Mouse (Mus musculus) cerebellum, postnatal 10 days (tissue): ENCODE results near the gene Ppp6r3.

ENCODE experiments used
- DNase-seq, 2 experiments: peaks; one replicate each; pipeline ENCODE4 v3.0.0; 2021; ENCODE audit warnings: mixed read lengths in 2 of 2

Gene Ppp6r3

DNA sequence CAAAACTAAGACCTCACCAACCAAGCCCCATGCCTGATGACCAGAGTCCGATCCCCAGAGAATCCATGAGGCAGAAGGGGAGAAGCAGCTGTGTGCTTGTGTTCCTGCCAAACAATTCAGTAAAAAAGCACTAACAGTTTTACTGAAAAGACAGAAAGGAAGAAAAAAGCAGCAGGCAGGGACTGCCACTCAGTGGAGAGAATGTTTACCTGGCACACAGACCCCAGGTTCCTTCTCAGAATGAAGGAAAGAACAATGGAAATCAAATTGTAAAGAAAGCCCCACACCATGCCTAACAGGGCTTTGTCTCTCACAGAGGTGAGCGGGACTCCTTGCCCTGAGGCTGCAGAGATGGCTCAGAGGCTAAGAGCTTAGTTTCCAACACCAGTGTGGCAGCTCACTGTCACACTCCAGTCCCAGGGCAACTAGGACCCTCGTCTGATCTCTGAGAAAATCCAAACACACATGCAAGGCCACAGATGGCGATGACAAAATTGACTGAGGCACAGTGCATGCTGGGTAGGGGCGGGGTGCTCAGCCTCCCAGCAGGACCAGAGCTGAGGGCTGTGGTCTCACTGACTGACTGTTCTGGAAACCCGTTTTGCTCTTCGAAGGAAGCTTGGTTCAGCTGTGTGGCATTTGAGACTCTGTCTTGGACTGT lies 146.3 kb downstream of the Ppp6r3 start:
- DNase-seq, result peak; percentile 69 to 79

DNA sequence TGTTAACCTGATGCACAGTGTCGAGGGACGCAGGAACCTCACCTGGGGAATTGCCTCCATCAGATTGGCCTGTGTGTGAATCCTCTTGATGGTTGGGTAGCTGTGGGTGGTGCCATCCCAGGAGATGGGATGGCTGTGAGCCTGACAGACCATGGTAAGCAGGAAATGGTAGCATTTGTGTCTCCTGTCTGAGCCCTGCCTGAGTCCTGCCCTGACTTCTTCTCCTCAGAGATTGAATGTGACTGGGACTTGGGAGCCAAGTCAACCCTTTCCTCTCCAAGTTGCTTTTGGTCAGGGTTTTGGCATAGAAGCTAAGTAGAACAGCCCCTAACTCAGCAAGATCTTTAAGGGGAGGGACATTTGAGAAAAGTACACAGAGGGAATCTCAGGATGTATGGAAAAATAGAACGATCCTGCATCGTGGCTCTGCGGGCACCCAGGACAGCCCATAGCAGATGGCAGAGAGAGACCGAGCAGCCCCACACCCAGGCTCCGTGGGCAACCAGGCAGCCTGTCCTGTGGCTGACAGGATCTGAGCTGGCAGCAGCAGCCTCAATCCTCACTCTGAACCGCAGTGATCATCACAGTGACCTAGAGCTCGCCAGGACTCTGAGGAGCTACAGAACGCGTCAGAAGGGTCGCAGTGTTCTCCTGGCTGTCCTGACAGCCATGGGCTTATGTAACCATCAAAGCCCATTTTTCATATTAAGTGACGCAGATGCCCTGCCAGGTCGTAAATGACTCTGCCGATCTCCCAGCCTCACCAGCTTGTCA lies 147.3 kb downstream of the Ppp6r3 start:
- peak; percentile 80 to 87 for DNase-seq

DNA sequence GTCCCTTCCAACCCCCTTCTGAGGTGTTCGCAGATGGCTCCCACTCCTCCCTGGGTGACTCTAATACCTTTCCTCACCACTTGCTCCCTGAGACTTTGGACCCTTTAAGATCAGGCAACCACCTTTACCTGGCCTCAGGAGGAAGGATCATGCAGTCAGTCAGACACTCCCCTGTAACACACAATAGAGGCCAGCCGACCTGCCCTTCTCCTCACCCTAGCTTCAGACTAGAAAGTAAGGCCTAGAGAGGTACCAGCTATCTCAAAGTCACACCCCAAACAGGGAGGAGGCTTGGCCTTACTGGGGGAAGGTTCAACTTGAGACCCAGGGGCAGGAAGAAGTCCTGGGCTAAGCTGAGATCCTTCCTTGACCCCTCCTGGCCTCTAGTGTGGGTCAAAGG lies 151.3 kb downstream of the Ppp6r3 start:
- DNase-seq, result no peak

DNA sequence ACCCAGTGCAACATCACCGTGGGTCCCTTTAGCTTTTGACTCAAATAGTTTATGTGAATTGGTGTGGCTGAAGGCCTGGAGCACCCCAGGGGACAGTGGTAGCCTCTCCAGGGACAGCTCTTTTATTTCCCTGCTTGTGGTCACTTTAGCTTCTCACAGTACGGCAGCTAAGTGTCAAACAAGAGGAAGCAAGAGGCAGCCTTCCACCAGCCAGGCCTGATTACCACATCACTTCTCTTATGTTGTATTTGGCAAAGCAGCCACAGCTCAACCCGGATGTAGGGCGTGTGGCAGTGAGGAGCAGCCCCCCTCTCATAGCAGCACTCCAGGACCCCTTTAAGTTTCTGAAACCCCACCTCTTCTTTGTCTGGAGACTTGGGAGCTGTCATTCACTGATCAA lies 152.6 kb downstream of the Ppp6r3 start:
- DNase-seq, result no peak

DNA sequence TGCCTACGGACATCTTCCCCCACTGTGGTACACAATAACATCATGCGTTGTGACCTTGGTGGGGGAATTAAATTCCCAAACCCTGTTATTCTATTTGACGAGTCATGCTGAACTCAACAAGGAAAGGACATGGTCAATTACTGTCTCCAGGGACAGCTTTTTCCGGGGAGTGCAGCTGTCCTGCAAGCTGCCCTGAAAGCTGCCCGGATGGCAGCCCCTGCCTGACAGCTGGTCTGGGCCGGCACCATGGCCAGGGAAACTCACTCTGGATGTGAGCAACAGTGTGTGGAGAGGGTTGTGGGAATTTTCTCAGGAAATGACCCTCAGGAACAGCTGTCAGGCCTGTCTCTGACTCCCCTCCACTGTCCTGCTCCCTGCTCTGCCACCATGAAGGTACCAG lies 153.1 kb downstream of the Ppp6r3 start:
- DNase-seq, result peak; percentile 63 to 64

DNA sequence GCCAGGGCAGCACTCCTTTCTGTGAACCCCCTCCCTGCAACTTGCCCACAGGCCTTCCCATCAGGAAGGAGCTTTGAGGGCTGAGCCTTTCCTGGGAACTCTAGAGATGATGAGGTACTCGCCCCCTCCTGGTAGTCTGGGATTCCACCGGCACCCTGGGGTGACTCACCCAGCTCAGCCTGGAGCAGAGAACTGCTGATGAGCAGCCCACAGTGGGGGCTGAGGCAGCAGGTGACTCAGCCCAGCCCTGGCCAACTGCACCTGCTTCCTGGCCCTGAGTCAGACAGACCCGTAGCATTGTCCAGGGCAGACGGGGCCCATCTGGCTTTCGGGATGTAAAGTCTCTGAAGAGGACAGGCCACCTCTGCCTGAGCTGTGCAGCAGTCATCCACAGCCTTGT lies 156.3 kb downstream of the Ppp6r3 start:
- DNase-seq, result peak; percentile 45 to 53

DNA sequence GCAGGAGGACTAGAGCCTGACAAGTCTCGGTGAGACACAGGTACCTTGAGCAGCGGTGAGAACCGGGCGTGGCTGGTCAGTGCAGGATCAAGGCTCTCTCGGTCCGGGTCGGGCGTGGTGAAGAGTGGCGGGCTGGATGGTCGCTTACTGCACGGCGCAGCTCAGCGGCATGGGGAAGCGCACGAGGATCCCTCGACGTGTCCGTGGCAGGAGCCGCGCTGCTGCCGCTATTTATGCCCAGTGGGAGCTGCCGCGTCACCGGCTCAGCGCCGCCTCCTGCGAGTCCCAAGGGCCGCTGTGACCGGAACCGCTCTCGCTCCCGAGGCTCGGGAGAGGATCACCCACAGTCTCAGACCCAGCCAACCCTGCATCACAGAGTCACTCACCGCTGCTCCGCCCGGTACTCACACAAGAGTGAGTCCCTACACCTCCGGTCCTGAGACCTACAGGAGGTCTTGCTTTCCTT lies 161.2 kb downstream of the Ppp6r3 start, which contains the start of gene Gal:
TSS of gene Gal (minus strand) at position 277 of the 466 bp plus-strand sequence.
- peak; percentile 34 for DNase-seq

DNA sequence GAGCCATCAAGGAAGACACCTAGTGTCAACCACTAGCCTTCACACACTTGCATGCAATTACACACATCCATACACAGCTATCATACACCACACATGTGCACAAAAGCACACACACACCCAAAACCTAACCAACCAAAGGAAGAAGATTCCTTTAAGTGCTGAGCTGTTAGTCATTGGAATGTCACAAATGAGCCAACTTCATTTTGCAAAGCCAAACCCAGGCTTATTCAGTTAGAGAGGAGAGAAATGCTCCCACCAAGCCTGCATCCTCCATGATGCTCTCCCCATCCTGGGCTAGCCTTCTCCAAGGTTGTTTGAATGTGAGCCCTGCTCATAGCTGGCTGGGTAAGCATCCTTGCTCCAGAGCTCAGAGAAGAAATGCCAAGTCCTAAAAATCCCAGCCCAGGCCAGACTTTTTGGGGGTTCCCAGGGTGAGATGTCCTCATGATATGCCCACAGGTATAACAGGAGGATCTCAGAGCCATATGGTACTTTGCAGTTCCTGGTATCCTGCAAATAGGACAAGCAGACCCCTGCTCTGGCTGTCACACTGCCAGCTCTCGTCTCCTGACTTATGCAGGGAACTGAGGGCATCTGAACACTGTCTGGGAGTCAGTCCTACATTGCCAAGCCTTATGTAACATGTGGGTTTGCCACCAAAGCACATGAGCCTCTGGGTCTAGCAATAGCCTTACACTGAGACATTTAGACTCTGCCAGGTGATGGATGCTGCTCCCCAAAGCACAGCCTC lies 169.8 kb downstream of the Ppp6r3 start:
- DNase-seq, result peak; percentile 55 to 64
